Mouse (Mus musculus) liver, embryonic 14.5 days (tissue): ENCODE data around the gene Nuak1.

Source experiments
- CTCF ChIP-seq: IDR thresholded peaks from 2 replicates; pipeline ENCODE4 v1.5.1; 2016; ENCODE audit warnings: antibody characterized with exemption, low read depth, control low read depth
- EP300 ChIP-seq: IDR thresholded peaks from 2 replicates; pipeline ENCODE4 v1.6.1; 2016; ENCODE audit warnings: antibody characterized with exemption, low read depth

GRCm38 (mm10) chr10:84481327-84481671, 40.9 kb upstream of the Nuak1 start:
- TF ChIP-seq CTCF (no peak), EP300 (no peak)
